Mouse (Mus musculus) heart, embryonic 12.5 days (tissue): ENCODE measurements around the gene Cacna1h. TPM values are rescaled to one million over a fixed set of nuclear protein-coding genes. Genes with fewer than 3 reads are reported as not detected.

Source experiments
- ATAC-seq: fragments of 200-750 bp; cut with Nextera tagmentation; 2 replicates; pipeline ENCODE4 v1.8.0; 2017; ENCODE audit warnings: moderate TSS enrichment, moderate library complexity; ENCODE audit not compliant: insufficient number of reproducible peaks, low FRiP score
- H3K27ac ChIP-seq: fragments of 300-500 bp; sonication (generic); 2 replicates; pipeline ENCODE4 v1.5.1; 2016; ENCODE audit warnings: mild to moderate bottlenecking, moderate library complexity; ENCODE audit not compliant: poor library complexity, severe bottlenecking
- H3K27me3 ChIP-seq: fragments of 300-500 bp; sonication (generic); replicated peaks from 2 replicates; pipeline ENCODE4 v1.6.1; 2016; ENCODE audit warnings: mild to moderate bottlenecking, moderate library complexity
- H3K36me3 ChIP-seq: fragments of 300-500 bp; sonication (generic); 2 replicates; pipeline ENCODE4 v1.6.1; 2016; ENCODE audit warnings: mild to moderate bottlenecking, moderate library complexity
- H3K4me1 ChIP-seq: fragments of 300-500 bp; sonication (generic); replicated peaks from 2 replicates; pipeline ENCODE4 v1.6.1; 2016; ENCODE audit warnings: mild to moderate bottlenecking
- H3K4me2 ChIP-seq: fragments of 300-500 bp; sonication (generic); 2 replicates; pipeline ENCODE4 v1.6.1; 2016; ENCODE audit warnings: mild to moderate bottlenecking, moderate library complexity
- H3K4me3 ChIP-seq: fragments of 300-500 bp; sonication (generic); 2 replicates; pipeline ENCODE4 v1.5.1; 2016; ENCODE audit warnings: mild to moderate bottlenecking
- H3K9ac ChIP-seq: fragments of 300-500 bp; sonication (generic); 2 replicates; pipeline ENCODE4 v1.6.1; 2016; ENCODE audit warnings: mild to moderate bottlenecking, moderate library complexity
- H3K9me3 ChIP-seq: fragments of 300-500 bp; sonication (generic); replicated peaks from 2 replicates; pipeline ENCODE4 v1.6.1; 2016; ENCODE audit warnings: mild to moderate bottlenecking, moderate library complexity
- WGBS: fragments of 180-500 bp; shearing (Covaris S2); methylation state at CpG from one replicate; pipeline ENCODE4 v1.1.7; 2016; 5-methylcytosine and 5-hydroxymethylcytosine counted together
- polyA plus RNA-seq: library from polyadenylated mRNA; unstranded; fragments of >200 nt; fragmentation: Nextera tagmentation; extraction: Ambion mirVana; gene quantifications from 2 replicates; pipeline ENCODE4 v1.2.1, GENCODE M21; 2016

The Cacna1h gene
- polyA plus RNA-seq, 1 experiment from 2014 or later, result 13.5 TPM

DNA sequence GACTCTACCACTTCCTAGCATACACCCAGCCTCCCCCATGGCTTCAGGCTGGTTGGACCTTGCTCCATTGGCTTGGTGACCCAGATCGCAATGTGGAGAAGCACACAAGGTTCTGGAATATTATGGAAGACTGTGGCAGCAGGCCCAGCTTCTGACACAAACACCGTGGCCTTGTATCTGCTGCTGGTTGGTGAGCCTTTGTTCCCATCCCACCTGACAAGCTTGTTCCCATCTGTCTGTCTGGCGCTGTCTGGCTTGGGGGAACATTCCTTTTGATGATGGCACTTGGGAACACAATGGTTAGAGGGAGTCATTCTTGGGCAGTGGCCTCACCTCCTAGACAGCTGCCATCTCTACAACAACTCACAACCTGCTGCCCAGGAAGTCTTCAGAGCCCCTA, 12.6 kb downstream of the Cacna1h start:
- no peak for ATAC-seq
- H3K9ac ChIP-seq, result no peak overlapping the region
- no peak overlapping the region for H3K4me2 ChIP-seq
- H3K4me3 ChIP-seq, result no peak overlapping the region
- peaks cover 94% of the 10 kb centered on the region for H3K4me1 ChIP-seq
- H3K9me3 ChIP-seq, result no peaks in the 10 kb centered on the region
- no peaks in the 10 kb centered on the region for H3K27me3 ChIP-seq
- 82% methylated on average over 3 of the region's 3 CpGs for WGBS
- peaks cover 25% of the 10 kb centered on the region for H3K36me3 ChIP-seq
- H3K27ac ChIP-seq, result no peak overlapping the region

DNA sequence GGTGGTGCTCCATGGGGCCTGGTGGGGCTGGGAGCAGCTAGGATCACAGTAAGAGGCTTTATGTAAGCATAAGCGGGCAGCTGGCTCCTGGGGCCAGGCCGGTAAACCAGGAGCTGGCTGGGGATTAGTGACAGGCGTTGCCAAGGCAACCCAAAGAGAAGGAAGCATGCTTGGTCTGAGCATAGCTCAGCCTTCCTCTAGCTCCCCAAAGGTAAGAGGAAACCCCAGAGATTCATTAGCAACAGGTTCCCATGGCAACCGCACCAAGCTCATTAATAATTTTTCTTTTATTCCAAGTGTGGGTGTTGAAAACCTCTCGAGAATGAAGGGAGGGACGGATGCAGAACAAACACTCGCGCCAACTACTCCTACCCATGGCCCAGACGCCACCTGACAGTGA, 14.7 kb downstream of the Cacna1h start:
- Histone ChIP-seq H3K36me3 (peaks cover 24% of the 10 kb centered on the region), H3K27me3 (no peaks in the 10 kb centered on the region), H3K4me2 (no peak overlapping the region), H3K9me3 (no peaks in the 10 kb centered on the region), H3K9ac (no peak overlapping the region), H3K4me3 (no peak overlapping the region), H3K27ac (no peak overlapping the region), H3K4me1 (peaks cover 94% of the 10 kb centered on the region)
- no peak for ATAC-seq
- WGBS, result 52% methylated on average over 9 of the region's 9 CpGs

DNA sequence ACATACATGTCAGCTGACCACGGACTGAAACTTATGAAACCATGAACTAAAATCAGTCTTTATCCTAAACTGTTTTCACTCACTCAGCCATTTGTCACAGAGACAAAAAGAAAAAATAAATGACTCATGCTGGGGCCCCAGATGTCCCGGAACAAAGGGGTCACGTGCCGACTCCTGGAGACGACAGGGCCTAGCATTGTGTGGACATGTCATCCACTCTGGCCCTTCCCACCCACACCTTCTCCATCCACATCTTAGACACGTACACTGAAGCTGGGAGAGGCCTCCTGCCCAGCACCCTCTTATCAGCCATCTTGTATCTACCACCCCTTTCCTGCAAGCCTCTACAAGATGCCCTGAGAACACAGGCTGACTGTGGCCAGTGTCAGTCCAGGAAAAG, 15.6 kb downstream of the Cacna1h start:
- H3K4me2 ChIP-seq, result no peak overlapping the region
- no peaks in the 10 kb centered on the region for H3K9me3 ChIP-seq
- no peak overlapping the region for H3K9ac ChIP-seq
- H3K27me3 ChIP-seq, result no peaks in the 10 kb centered on the region
- H3K27ac ChIP-seq, result no peak overlapping the region
- H3K36me3 ChIP-seq, result peaks cover 17% of the 10 kb centered on the region
- no peak overlapping the region for H3K4me3 ChIP-seq
- ATAC-seq, result no peak
- H3K4me1 ChIP-seq, result peaks cover 89% of the 10 kb centered on the region
- 50% methylated on average over 6 of the region's 6 CpGs for WGBS

- H3K4me2 ChIP-seq, result peak overlapping the region; percentile 32; the same call in 1 of the 2 replicates
Observed at GRCm38 (mm10) chr17:25416219-25416618, 17.4 kb downstream of the Cacna1h start.

GRCm38 (mm10) chr17:25415421-25415913, 18.1 kb downstream of the Cacna1h start:
- ATAC-seq, result peak; percentile 12; the same call in 1 of the 2 replicates
- Histone ChIP-seq H3K27me3 (no peaks in the 10 kb centered on the region), H3K4me1 (peaks cover 76% of the 10 kb centered on the region), H3K36me3 (no peaks in the 10 kb centered on the region), H3K27ac (peak overlapping the region; percentile 52), H3K4me2 (peak overlapping the region; percentile 32; the same call in 1 of the 2 replicates), H3K9ac (peak overlapping the region; percentile 33; the same call in 1 of the 2 replicates), H3K4me3 (no peak overlapping the region), H3K9me3 (no peaks in the 10 kb centered on the region)
- WGBS, result 11% methylated on average over 5 of the region's 6 CpGs

More at GRCm38 (mm10) chr17:25416219-25416618, 17.4 kb downstream of the Cacna1h start:
- no peaks in the 10 kb centered on the region for H3K9me3 ChIP-seq
- H3K27me3 ChIP-seq, result no peaks in the 10 kb centered on the region
- peaks cover 76% of the 10 kb centered on the region for H3K4me1 ChIP-seq
- WGBS, result 15% methylated on average over 2 of the region's 3 CpGs
- H3K27ac ChIP-seq, result peak overlapping the region; percentile 52
- peak; percentile 29; the same call in 1 of the 2 replicates for ATAC-seq
- H3K36me3 ChIP-seq, result peaks cover 4% of the 10 kb centered on the region; the same call in 1 of the 2 replicates
- no peak overlapping the region for H3K4me3 ChIP-seq
- H3K9ac ChIP-seq, result peak overlapping the region; percentile 26

GRCm38 (mm10) chr17:25414917-25415316, 18.7 kb downstream of the Cacna1h start:
- ATAC-seq, result no peak
- Histone ChIP-seq H3K27me3 (no peaks in the 10 kb centered on the region), H3K27ac (peak overlapping the region; percentile 52), H3K4me1 (peaks cover 76% of the 10 kb centered on the region), H3K4me2 (no peak overlapping the region), H3K9me3 (no peaks in the 10 kb centered on the region), H3K36me3 (no peaks in the 10 kb centered on the region), H3K9ac (peak overlapping the region; percentile 33; the same call in 1 of the 2 replicates), H3K4me3 (no peak overlapping the region)
- 34% methylated on average over 3 of the region's 3 CpGs for WGBS

GRCm38 (mm10) chr17:25414209-25414608, 19.4 kb downstream of the Cacna1h start:
- Histone ChIP-seq H3K27ac (0 out of 2 replicates have a peak overlapping the region, but pooled peaks have one; percentile 22), H3K27me3 (no peaks in the 10 kb centered on the region), H3K4me3 (no peak overlapping the region), H3K9ac (no peak overlapping the region), H3K4me1 (peaks cover 76% of the 10 kb centered on the region), H3K36me3 (no peaks in the 10 kb centered on the region), H3K9me3 (no peaks in the 10 kb centered on the region), H3K4me2 (no peak overlapping the region)
- WGBS, result 46% methylated on average over 4 of the region's 4 CpGs
- no peak for ATAC-seq

- Histone ChIP-seq H3K9ac (peak overlapping the region; percentile 56; the same call in 1 of the 2 replicates), H3K4me1 (peaks cover 80% of the 10 kb centered on the region), H3K36me3 (no peaks in the 10 kb centered on the region), H3K27me3 (no peaks in the 10 kb centered on the region), H3K4me3 (no peak overlapping the region), H3K4me2 (no peak overlapping the region), H3K27ac (peak overlapping the region; percentile 84), H3K9me3 (no peaks in the 10 kb centered on the region)
- 45% methylated on average over 4 of the region's 4 CpGs for WGBS
- ATAC-seq, result no peak
Observed at GRCm38 (mm10) chr17:25411251-25411650, 22.3 kb downstream of the Cacna1h start.

DNA sequence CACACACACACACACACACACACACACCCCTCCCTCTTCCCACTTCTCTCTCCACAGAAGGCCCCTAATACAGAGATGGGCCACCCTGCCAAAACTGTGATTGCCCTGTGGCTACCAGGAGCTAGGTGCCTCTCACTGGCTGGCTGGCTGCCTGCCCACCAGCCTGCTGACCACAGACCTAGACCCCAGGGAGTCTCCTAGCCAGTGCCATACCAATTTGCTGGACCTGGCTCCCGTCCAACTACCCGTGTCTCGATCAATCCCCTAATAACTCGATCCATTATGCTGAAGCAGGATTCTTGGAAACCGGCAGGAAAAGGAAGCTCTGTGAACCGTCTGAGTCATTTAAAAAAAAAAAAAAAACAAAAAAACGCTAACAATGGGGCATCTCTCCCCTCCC, 22.8 kb downstream of the Cacna1h start:
- Histone ChIP-seq H3K4me3 (no peak overlapping the region), H3K27me3 (no peaks in the 10 kb centered on the region), H3K9me3 (no peaks in the 10 kb centered on the region), H3K4me1 (peaks cover 80% of the 10 kb centered on the region), H3K9ac (peak overlapping the region; percentile 46; the same call in 1 of the 2 replicates), H3K4me2 (peak overlapping the region; percentile 19), H3K27ac (peak overlapping the region; percentile 84), H3K36me3 (no peaks in the 10 kb centered on the region)
- 27% methylated on average over 7 of the region's 7 CpGs for WGBS
- no peak for ATAC-seq

DNA sequence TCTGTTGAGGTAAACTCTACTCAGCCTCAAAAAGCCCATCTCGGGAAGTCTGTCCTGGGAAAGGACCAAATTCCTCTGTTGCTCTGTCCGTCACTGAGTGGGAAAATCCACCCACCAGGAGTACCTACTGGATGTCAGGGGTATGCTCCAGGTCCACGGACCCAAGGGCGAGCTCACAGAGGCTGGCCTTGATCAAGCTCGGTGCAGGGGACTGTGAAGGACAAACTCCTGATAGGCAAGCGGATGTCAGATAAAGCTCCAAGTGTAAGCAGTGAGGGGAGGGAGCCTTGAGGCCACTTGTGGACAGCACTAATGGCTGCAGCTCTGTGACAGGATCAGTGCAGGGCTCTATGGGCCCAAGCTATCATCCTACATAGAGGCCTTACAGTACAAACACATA, 23.4 kb downstream of the Cacna1h start:
- Histone ChIP-seq H3K4me1 (peaks cover 80% of the 10 kb centered on the region), H3K9ac (peak overlapping the region; percentile 60), H3K27ac (peak overlapping the region; percentile 84), H3K4me3 (no peak overlapping the region), H3K36me3 (no peaks in the 10 kb centered on the region), H3K27me3 (no peaks in the 10 kb centered on the region), H3K4me2 (peak overlapping the region; percentile 19), H3K9me3 (no peaks in the 10 kb centered on the region)
- WGBS, result 19% methylated on average over 6 of the region's 6 CpGs
- peak; percentile 29; the same call in 1 of the 2 replicates for ATAC-seq

- Histone ChIP-seq H3K36me3 (no peaks in the 10 kb centered on the region), H3K9me3 (no peaks in the 10 kb centered on the region), H3K27ac (peak overlapping the region; percentile 84), H3K4me2 (peak overlapping the region; percentile 19; the same call in 1 of the 2 replicates), H3K9ac (peak overlapping the region; percentile 60; the same call in 1 of the 2 replicates), H3K27me3 (no peaks in the 10 kb centered on the region), H3K4me3 (no peak overlapping the region), H3K4me1 (peaks cover 80% of the 10 kb centered on the region)
- WGBS, result 70% methylated on average over 7 of the region's 7 CpGs
- ATAC-seq, result no peak
Observed at GRCm38 (mm10) chr17:25409621-25410020, 24.0 kb downstream of the Cacna1h start.
